Mouse (Mus musculus): ENCODE results near the gene Pdxdc1. TPM values are rescaled to one million over a fixed set of nuclear protein-coding genes. Genes with fewer than 3 reads are reported as not detected.

Pdxdc1 gene
- polyA plus RNA-seq, 1 experiment = 36.0 TPM

GRCm38 (mm10) chr16:13820771-13821170, 82.2 kb downstream of the Pdxdc1 start:
- TF ChIP-seq CEBPB (IDR thresholded peaks at IDR 0.05; ENCODE audit: low read depth) (no peak), MYOD1 (IDR thresholded peaks at IDR 0.05; ENCODE audit: control insufficient read depth, insufficient read length, low read depth) (no peak), CTCF (IDR thresholded peaks at IDR 0.05; ENCODE audit: control insufficient read depth, insufficient read depth, insufficient read length) (no peak), USF1 (IDR thresholded peaks at IDR 0.05; ENCODE audit: low read depth) (no peak), MAX (IDR thresholded peaks at IDR 0.05) (no peak), MYOG (IDR thresholded peaks at IDR 0.05; ENCODE audit: control insufficient read depth, extremely low read depth, insufficient read length) (no peak), FOSL1 (IDR thresholded peaks at IDR 0.05; ENCODE audit: insufficient read depth, low read length, poor library complexity, severe bottlenecking) (no peak)
- no peak overlapping the region for H3K4me3 ChIP-seq (ENCODE audit: insufficient read depth, poor library complexity, severe bottlenecking)

GRCm38 (mm10) chr16:13819806-13820500, 83.0 kb downstream of the Pdxdc1 start:
- no peak for TF ChIP-seq MYOG (IDR thresholded peaks at IDR 0.05; ENCODE audit: control insufficient read depth, extremely low read depth, insufficient read length)
- no peak for TF ChIP-seq MAX (IDR thresholded peaks at IDR 0.05)
- no peak for TF ChIP-seq MYOD1 (IDR thresholded peaks at IDR 0.05; ENCODE audit: control insufficient read depth, insufficient read length, low read depth)
- no peak for TF ChIP-seq FOSL1 (IDR thresholded peaks at IDR 0.05; ENCODE audit: insufficient read depth, low read length, poor library complexity, severe bottlenecking)
- no peak for TF ChIP-seq CEBPB (IDR thresholded peaks at IDR 0.05; ENCODE audit: low read depth)
- TF ChIP-seq CTCF (IDR thresholded peaks at IDR 0.05; ENCODE audit: control insufficient read depth, insufficient read depth, insufficient read length) = no peak
- no peak for TF ChIP-seq USF1 (IDR thresholded peaks at IDR 0.05; ENCODE audit: low read depth)
- Histone ChIP-seq H3K79me3 (ENCODE audit: low read depth) (peaks cover 6% of the 10 kb centered on the region), H3K36me3 (ENCODE audit: control insufficient read depth, insufficient read depth) (peaks cover 3% of the 10 kb centered on the region), H3K79me2 (ENCODE audit: control insufficient read depth, insufficient read depth) (peaks cover 21% of the 10 kb centered on the region), H3ac (ENCODE audit: control insufficient read depth, insufficient read length, low read depth) (peak overlapping the region; percentile 75), H3K27me3 (ENCODE audit: control insufficient read depth, insufficient read depth, insufficient read length) (no peaks in the 10 kb centered on the region), H3K4me3 (ENCODE audit: insufficient read depth, poor library complexity, severe bottlenecking) (peak overlapping the region; percentile 74)

More at GRCm38 (mm10) chr16:13820771-13821170, 82.2 kb downstream of the Pdxdc1 start:
- peaks cover 21% of the 10 kb centered on the region for H3K79me2 ChIP-seq (ENCODE audit: control insufficient read depth, insufficient read depth)
- no peak overlapping the region for H3ac ChIP-seq (ENCODE audit: control insufficient read depth, insufficient read length, low read depth)
- no peaks in the 10 kb centered on the region for H3K27me3 ChIP-seq (ENCODE audit: control insufficient read depth, insufficient read depth, insufficient read length)
- peaks cover 6% of the 10 kb centered on the region for H3K79me3 ChIP-seq (ENCODE audit: low read depth)
- peaks cover 3% of the 10 kb centered on the region for H3K36me3 ChIP-seq (ENCODE audit: control insufficient read depth, insufficient read depth)

- Histone ChIP-seq H3K36me3 (ENCODE audit: control insufficient read depth, insufficient read depth) (peaks cover 9% of the 10 kb centered on the region), H3K4me3 (ENCODE audit: insufficient read depth, poor library complexity, severe bottlenecking) (peak overlapping the region; percentile 74), H3K79me3 (ENCODE audit: low read depth) (peaks cover 6% of the 10 kb centered on the region), H3K27me3 (ENCODE audit: control insufficient read depth, insufficient read depth, insufficient read length) (no peaks in the 10 kb centered on the region), H3ac (ENCODE audit: control insufficient read depth, insufficient read length, low read depth) (peak overlapping the region; percentile 75), H3K79me2 (ENCODE audit: control insufficient read depth, insufficient read depth) (peaks cover 21% of the 10 kb centered on the region)
- TF ChIP-seq MAX (IDR thresholded peaks at IDR 0.05) (no peak), USF1 (IDR thresholded peaks at IDR 0.05; ENCODE audit: low read depth) (no peak), CTCF (IDR thresholded peaks at IDR 0.05; ENCODE audit: control insufficient read depth, insufficient read depth, insufficient read length) (no peak), CEBPB (IDR thresholded peaks at IDR 0.05; ENCODE audit: low read depth) (no peak), MYOG (IDR thresholded peaks at IDR 0.05; ENCODE audit: control insufficient read depth, extremely low read depth, insufficient read length) (no peak), FOSL1 (IDR thresholded peaks at IDR 0.05; ENCODE audit: insufficient read depth, low read length, poor library complexity, severe bottlenecking) (no peak), MYOD1 (IDR thresholded peaks at IDR 0.05; ENCODE audit: control insufficient read depth, insufficient read length, low read depth) (no peak)
Measured at GRCm38 (mm10) chr16:13819394-13819743, 83.6 kb downstream of the Pdxdc1 start.

GRCm38 (mm10) chr16:13818560-13819393, 84.2 kb downstream of the Pdxdc1 start, which contains the start of gene Ntan1:
Ntan1 (plus strand) TSS chr16:13818845.
- Histone ChIP-seq H3K27me3 (ENCODE audit: control insufficient read depth, insufficient read depth, insufficient read length) (no peaks in the 10 kb centered on the region), H3K79me3 (ENCODE audit: low read depth) (peaks cover 6% of the 10 kb centered on the region), H3K79me2 (ENCODE audit: control insufficient read depth, insufficient read depth) (peaks cover 21% of the 10 kb centered on the region), H3ac (ENCODE audit: control insufficient read depth, insufficient read length, low read depth) (peak within 1 kb of the TSS; percentile 75), H3K36me3 (ENCODE audit: control insufficient read depth, insufficient read depth) (peaks cover 15% of the 10 kb centered on the region), H3K4me3 (ENCODE audit: insufficient read depth, poor library complexity, severe bottlenecking) (peak within 1 kb of the TSS; percentile 74)
- TF ChIP-seq USF1 (IDR thresholded peaks at IDR 0.05; ENCODE audit: low read depth) (no peak), MYOD1 (IDR thresholded peaks at IDR 0.05; ENCODE audit: control insufficient read depth, insufficient read length, low read depth) (peak; percentile 44)

- Histone ChIP-seq H3K27me3 (ENCODE audit: control insufficient read depth, insufficient read depth, insufficient read length) (no peaks in the 10 kb centered on the region), H3K4me3 (ENCODE audit: insufficient read depth, poor library complexity, severe bottlenecking) (no peak overlapping the region), H3ac (ENCODE audit: control insufficient read depth, insufficient read length, low read depth) (no peak overlapping the region), H3K36me3 (ENCODE audit: control insufficient read depth, insufficient read depth) (peaks cover 65% of the 10 kb centered on the region), H3K79me3 (ENCODE audit: low read depth) (no peaks in the 10 kb centered on the region), H3K79me2 (ENCODE audit: control insufficient read depth, insufficient read depth) (no peaks in the 10 kb centered on the region)
- TF ChIP-seq USF1 (IDR thresholded peaks at IDR 0.05; ENCODE audit: low read depth) = no peak
- TF ChIP-seq MAX (IDR thresholded peaks at IDR 0.05) = no peak
- no peak for TF ChIP-seq CEBPB (IDR thresholded peaks at IDR 0.05; ENCODE audit: low read depth)
- TF ChIP-seq MYOG (IDR thresholded peaks at IDR 0.05; ENCODE audit: control insufficient read depth, extremely low read depth, insufficient read length) = no peak
- TF ChIP-seq CTCF (IDR thresholded peaks at IDR 0.05; ENCODE audit: control insufficient read depth, insufficient read depth, insufficient read length) = no peak
- no peak for TF ChIP-seq MYOD1 (IDR thresholded peaks at IDR 0.05; ENCODE audit: control insufficient read depth, insufficient read length, low read depth)
- no peak for TF ChIP-seq FOSL1 (IDR thresholded peaks at IDR 0.05; ENCODE audit: insufficient read depth, low read length, poor library complexity, severe bottlenecking)
Measured at GRCm38 (mm10) chr16:13813200-13813599, 89.7 kb downstream of the Pdxdc1 start.
